Mouse (Mus musculus) regulatory T cell (primary cell): ENCODE results near the gene Mapk8ip1.

Experiments
- in situ Hi-C: fragments of 300-600 bp; cut with MboI, MseI; formaldehyde crosslinking; loops from one replicate; pipeline ENCODE4 v1.15.1; 2025; ENCODE audit warnings: high pct_unique_total_duplicates

The Mapk8ip1 gene

DNA sequence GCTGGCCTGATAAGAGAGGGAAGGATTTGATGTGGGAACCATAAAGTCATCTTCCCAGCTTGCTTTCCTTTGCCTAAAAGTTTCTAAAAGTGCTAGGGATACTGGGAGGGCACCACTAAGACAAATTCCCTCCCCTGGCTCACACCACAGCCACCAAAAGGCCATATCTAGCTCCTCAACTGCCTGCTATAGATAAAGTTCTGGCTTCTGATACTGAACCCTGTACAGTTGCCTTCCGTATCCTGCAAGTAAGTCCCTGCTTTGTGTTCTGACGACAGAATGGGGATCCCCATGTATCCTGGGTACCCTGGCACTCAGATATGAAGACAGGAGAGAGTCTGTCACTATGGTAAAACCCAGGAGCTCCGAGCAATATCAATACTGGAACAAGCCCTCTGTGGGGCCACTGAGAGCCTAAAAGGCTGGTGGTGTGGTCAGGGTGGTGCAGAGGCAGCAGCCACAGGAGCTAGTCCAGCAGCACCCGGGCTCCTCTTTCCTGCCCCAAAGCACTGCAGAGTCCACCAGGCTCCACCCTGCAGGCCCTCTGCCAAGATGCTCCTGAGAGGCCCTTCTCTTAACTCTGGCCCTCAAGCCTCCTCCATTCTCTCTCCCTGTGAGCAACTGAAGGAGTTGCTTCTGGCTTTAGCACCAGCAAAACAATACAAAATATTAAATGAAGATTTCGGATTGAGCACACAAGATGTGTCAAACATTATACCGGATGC is 10.7 kb downstream of the Mapk8ip1 start:
- in situ Hi-C loops = no loop called here

DNA sequence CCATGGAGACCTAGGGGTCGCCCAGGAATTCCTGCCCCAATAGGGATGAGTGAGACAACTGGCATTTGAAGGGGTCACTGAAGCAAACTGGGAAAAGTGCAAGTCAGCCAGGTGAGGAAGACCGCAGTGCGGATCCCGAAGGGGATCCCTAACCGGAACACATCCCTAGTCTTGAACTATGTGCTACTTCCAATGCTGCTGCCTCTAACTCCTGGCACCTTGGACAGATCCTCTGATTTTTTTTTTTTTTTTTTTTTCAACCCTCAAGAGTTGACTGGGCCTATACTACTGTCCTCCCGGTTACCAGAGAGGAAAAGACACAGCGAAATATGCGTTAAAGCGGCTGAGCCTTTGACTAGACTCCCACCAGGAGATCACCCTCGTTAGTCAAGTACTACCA is 11.4 kb downstream of the Mapk8ip1 start:
- in situ Hi-C loops = no loop called here

DNA sequence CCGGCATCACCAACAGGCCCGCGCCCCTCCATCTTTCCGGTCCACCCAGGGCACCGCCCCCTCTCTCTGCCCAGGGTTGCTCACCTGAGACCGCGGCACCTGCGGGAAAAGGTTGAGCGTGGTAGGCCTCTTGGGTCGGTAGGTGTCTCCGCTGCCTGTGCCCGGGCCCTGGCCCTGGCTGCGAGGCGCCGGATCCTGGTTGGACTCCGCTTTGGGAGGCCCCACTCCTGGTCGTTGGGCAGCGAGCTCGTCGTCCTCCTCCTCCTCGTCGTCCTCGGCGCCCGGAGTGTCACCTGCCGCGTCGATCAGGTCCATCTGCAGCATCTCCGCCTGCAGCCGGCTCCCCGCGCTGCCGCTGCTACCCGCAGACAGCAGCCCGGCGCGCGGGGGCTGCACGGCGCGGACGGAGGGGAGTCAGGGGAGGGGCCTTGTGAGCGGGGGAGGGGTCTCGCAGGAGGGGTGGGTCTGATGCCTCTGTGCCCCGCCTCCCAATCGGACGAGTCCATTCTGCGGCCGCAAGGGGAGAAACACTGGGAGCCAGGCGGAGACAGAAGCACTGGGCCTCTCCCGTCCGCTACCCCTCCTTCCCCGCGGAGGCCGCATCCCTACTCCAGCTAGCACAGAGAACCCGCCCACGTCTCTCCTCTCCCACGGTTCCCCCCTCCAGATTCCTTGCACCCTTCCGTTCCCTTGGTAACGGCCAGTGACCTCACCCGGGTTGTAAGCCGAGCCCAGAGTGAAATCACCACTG is 12.0 kb downstream of the Mapk8ip1 start:
- in situ Hi-C loops = no loop called here

DNA sequence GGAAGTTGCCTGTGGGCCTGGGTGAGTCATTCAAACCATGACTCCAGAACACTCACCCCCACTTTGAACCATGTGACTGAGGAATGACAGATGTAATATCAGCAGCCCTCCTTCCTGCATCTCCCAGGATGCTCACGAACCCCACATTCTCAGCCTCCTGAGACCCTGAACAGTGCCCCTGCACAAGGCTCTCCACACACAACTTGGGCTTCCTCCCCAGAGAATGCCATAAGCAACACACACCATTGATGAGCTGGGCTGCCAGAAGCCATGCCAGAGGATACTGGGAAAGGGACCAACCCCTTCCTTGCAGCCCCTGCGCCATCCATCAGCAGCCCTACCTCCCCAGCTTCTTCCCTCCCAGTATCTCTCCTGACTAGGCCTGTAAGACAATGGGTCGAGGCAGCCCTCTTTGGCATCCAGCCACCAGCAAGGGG is 13.0 kb downstream of the Mapk8ip1 start:
- in situ Hi-C loops = no loop called here

DNA sequence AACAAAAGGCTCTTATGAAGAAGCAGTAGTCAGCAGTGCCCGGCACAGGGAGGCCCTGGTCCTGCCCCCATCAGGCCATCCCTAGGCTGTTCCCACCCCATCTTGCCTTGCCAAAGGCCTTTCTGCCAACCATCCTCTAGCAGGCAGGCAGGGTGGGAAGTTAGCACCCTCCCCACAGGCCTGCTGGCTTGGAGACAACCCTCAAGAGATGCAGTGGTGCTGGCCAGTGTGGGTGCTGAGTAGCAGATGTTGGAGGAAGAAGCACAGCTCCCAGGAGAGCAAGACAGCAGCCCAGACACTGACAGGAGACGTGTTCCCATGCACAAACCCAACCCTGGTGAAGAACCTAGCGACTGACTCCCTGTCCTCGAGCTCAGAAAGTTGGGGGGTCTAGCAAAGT is 13.4 kb downstream of the Mapk8ip1 start:
- in situ Hi-C loops = no loop called here

DNA sequence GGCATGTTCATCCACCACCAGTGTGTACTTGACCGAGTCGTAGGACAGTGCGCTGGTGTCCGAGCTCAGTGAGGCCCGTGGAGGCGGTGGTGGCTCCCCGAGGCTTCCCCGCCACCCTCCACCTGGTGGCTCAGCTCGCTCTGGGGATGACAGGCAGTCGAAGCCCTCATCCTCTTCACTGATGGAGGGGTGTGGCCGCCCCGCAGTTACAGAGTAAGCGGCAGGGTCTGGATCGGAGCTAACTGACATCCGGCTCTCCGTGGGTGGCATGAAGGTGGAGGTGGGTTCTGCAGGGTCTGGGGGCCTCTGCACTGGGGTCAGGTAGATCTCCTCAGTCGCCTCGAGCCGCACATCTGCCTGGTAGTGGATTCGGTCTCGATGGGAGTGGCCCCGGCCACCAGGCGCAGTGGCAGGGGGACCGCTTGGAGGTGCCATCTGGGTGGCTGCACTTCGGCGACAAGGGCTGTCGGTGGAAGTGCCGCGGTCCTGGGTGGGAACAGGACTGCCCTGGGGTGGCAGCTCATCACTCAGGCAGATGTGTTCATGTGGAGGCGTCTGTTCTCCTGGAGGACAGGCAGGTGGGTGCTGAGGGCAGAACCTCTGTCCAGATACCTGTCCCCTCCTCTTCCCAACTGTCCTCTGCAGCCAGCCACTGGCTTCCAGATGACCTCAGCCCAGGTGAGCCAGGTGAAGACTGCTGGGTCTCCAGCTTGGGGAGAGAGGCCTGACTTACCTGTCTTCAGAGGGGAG is 14.1 kb downstream of the Mapk8ip1 start:
- in situ Hi-C loops = no loop called here

DNA sequence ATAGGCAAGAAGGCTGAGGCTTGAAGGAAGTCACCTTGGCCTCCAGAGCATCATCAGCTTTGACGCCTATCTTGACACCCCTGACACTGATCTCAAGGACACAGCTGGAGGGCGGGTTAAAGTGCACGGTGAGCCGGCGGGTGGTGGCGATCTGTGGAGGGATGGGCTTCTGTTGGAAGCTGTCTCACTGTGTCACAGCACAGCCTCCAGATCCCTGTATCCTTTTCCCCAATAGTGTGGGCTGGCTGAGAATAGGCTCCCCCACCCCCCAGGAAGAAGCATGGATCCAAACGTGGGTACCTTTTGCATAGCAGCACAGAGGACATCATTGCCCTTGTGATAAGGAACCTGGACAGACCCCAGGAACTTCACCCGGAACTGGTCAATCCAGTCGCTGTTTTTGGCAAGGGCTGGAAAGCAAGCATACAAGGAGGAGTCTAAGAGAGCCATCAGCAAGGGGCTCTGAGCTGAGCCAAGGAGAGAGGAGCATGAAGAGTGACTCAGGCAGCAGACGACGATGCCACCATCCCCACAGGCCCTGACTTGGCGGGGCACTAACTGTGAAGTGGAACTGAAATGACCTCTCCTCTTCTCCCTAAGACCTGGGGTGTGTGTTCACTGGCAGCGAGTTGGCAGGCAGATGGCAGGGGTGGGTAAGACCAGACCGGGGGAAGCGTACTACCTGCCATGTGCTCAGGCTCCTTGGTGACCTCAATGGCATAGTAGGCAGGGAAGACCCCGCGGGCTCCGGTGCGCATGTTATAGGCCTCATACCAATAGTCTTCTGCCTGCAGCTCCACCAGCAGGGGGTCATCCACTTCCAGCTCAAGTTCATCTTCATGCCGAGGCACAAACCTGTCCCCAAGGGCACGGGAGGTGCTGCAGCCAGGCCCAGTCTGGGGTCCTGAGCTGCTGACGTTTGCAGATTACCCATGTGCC is 15.7 kb downstream of the Mapk8ip1 start:
- in situ Hi-C loops = no loop called here

DNA sequence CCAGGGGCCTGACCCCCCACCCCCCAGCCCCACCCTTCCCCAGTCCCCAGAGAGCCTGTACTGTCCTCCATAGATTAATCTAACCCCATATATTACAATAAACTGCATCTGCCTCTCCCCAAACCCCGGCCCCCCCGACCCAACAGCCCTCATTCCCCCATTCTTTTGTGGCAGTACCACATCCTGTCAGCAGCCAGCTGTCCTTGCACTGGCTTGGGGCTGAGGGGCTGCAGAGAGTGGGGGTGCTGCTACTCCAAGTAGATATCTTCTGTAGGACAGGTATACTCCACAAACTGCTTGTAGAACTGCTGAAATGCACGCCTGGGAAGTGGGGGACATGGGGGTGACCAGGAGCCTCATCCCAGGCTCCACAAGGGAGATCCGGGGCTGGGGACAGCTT is 17.0 kb downstream of the Mapk8ip1 start:
- in situ Hi-C loops = no loop called here

DNA sequence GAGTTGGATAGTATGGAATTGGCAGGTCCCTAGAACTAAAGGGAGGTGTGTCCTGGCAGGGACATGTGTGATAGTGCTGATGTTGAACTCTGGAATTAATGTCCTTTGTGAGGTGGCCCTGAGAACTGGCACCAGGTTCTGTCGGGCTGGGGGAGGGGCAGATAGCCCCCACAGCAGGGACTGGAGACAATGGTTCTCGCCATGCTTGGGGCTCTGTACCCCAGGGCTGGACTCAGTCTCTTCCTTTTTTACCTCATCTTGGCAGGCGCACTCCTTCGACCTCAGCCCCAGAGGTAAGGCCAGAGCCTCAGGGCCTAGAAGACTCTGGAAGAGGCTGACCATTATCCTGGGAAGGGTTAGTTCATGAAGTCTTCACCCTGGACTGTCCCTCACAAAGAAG is 18.3 kb downstream of the Mapk8ip1 start:
- in situ Hi-C loops = no loop called here

DNA sequence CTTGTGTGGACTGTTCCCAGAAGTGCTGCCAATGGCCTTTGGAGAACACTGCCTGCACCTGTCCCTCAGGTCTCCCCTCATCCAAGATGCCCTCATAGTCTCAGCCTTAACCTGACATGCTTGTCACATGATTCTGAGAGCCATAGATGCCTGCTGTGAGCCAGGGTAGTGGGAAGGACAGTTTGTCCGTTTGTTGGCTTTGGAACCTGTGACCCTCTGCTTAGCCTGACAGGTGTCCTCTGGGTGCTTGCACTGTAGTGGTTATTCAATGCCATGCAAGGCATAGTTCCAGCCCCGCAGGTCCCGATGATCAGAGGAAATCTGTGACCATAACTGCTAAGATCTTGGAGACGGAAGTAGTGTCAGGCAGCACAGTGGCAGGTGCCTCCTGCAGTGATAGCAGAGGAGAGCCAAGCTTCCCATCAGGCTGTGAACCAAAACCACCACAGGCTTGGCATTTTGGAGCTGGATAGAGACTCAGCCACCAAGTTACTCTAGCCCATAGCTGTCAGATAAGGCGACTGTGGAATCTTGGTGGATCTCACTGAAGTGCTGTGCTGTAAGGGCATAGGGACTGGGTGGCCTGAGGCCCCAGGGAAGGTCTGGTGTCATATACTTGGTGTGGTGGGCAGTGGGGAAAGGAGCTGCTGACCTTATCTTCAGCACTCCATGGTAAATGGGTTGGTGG is 19.0 kb downstream of the Mapk8ip1 start, which contains the start of gene 1700029I15Rik:
TSS of gene 1700029I15Rik (plus strand) at position 638 of the 688 bp plus-strand sequence.
- in situ Hi-C loops = no loop called here

DNA sequence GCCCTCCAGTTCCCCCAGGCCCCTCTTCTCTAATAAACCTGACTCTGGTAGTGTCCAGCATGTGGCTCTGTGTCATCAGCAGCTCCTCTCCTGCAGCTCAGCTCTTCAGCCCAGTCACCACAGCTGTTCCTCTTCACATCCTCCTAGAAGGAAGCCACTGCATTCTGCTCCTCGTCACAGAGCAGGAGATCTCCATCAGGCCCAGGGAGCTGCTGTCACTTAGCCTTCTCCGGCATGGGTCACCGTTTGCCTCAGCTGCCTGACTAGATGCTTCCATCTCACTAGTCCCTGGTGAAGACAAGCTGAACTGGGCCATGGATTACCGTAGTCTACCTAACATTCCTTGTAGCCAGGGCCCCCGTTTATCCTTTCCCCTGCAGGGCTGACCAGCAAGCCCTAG is 19.9 kb downstream of the Mapk8ip1 start:
- in situ Hi-C loops = no loop called here

DNA sequence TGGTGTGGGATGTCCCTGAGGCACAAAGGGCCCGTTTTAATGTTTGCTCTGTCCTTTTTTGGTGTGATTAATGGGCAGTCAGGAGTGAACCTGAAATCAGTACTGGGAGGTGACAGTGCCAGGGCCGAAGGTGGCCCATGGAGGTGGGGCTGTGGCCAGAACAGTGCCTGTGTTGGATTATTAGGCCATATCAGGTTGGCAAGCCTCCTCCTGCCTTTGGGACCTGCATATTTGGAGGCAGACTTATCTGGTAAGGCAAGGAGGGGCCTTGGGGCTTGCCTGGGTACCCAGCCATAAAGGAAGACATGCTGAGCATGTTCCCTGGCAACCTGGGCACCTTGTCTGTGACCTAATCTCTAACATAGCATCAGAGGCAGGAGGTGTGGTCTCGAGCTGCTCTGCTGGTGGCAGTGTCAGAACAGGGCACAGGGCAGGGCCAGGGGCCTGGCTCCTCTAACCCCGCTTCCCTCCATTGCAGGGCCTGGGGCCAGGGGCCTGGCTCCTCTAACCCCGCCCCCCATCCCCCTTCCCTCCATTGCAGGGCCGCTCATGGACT is 20.5 kb downstream of the Mapk8ip1 start:
- in situ Hi-C loops = no loop called here

DNA sequence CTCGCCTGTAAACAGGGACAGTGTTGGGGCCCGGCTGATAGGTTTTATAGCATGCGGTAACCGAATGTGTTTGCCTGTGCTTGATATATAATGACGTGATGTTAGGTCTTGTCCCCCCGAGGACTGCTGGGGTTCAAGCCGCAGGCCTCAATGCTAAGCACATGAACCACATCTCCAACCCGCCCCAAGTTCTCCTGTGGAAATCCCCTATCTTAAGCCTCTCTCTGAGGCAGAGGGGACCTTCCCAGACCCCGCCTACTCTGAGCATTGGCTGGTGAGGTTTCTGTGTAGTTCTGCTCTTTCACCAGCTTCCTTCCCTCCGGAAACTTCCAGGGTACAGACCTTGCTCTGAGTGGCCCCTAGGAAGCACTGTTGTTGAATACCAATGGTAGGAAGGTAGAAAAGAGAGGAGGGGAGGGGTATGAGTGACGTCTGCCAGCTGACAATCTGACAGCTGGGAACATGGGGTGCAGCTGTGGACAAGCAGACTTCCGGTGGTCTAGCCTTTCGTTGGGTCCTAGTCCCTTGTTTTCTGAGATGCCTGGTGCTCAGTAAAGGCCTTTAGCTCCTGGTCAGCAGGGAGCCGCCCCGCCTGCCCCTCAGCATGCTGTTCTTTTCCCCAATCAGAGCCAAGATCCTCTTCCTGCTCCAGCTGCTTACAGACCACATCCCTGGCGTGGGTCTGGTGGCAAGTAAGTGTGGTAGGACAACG is 21.1 kb downstream of the Mapk8ip1 start:
- in situ Hi-C loops = loop anchor here (5.0 kb wide), 1 partner anchor 52 kb away; the partner anchor contains the start of gene Cry2

DNA sequence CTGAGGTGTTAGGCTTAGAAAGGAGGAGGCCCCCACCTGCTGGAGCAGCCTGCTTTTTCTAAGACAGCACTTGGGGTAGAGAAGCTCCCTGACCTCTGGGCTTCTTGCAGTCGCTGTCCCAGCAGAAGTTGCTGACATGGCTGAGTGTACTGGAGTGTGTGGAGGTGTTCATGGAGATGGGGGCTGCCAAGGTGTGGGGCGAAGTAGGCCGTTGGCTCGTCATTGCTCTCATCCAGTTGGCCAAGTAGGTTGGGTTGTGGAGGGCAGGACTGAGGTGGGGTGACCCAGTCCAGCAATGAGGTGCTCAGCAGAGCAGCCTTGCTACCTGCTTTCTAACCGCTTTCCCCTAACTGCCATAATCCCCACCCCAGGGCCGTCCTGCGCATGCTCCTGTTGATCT is 23.7 kb downstream of the Mapk8ip1 start:
- in situ Hi-C loops = loop anchor here (5.0 kb wide), 1 partner anchor 55 kb away; the partner anchor contains the start of gene Cry2

DNA sequence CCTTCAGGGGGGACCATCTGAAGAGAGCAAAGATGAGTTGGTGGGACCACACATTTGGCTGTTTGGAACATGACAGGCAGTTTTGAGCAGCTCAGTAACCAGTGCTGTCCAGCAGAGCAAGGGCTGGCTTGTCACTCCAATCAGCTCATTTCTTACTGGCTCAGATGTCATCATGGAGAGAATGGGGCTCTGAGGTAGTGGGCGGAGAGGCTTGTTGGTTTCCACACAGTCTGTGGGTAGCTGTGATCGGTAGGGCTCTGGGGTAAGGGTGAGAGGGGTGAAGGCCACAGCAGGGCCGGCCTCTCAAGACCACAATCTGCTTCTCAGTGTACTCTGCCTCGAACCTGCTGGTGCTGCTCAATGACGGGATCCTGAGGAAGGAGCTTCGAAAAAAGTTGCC is 24.8 kb downstream of the Mapk8ip1 start:
- in situ Hi-C loops = loop anchor here (5.0 kb wide), 1 partner anchor 56 kb away; the partner anchor contains the start of gene Cry2

DNA sequence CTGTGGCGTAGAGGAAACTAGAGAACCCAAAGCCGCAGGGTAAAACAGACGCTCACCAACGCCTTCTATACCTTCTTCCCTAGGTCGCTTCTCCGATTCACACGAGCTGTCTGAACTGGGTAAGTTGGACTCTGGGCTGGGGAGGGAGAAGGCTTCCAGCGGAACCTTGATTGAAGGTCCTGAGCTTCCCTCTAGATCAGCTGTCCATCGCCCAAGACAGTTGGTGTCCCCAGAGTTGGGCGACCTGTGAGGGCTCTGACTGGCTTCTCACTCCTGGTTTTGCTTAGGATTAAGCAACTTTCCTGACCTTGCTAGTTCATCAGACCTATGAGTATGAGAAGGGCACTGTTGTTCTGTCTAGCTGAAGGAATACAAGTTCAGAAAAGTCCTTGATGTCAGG is 25.3 kb downstream of the Mapk8ip1 start:
- in situ Hi-C loops = loop anchor here (5.0 kb wide), 1 partner anchor 57 kb away; the partner anchor contains the start of gene Cry2

DNA sequence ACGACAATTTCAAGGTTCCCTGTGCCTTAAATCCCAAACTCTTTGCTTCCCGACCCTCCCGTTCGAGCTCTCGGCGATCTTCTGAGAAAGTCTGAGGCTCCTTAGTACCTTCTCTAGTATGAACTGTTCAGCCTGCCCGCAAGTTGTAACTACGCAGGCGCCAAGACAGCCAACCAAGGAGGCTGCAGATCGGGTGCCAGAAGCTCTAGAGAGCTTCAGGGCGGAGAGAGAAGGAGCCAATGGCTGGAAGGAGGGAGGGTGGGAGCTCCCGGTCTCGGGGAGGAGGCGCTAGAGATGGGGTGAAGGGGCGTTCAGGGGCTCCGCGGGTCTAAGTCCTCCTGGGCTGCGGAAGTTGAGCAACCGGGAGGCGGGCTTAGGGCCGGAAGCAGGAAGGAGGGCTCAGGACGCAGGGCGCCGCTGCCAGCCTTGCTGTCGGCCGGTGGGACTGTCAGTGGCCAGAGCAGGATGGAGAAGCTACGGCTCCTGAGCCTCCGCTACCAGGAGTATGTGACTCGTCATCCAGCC is 25.9 kb downstream of the Mapk8ip1 start:
- in situ Hi-C loops = loop anchor here (5.0 kb wide), 1 partner anchor 57 kb away; the partner anchor contains the start of gene Cry2

DNA sequence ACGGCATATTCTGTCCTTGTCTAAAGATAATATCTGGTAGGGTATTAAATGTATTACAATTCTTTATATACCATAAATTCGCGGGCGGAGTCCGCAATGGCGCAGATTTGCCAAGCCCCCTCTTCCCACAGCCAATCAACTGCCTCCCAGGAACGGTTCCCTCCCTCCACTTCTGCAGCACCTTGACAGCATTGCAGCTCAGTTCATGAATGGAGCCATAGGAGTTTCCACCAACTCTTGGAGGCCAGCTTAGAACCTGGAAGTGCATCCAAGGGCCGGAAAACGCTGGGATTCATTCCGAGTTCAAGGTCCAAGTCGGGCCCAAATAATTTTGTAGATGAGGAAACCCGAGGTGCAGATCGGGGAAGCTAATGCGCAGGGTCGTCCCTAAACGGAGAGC is 26.5 kb downstream of the Mapk8ip1 start, which contains the start of the genes Pex16 and Large2:
TSS of gene Pex16 (plus strand) at position 163 of the 400 bp plus-strand sequence.
TSS of gene Large2 (minus strand) at position 356 of the 400 bp plus-strand sequence.
- in situ Hi-C loops = no loop called here

DNA sequence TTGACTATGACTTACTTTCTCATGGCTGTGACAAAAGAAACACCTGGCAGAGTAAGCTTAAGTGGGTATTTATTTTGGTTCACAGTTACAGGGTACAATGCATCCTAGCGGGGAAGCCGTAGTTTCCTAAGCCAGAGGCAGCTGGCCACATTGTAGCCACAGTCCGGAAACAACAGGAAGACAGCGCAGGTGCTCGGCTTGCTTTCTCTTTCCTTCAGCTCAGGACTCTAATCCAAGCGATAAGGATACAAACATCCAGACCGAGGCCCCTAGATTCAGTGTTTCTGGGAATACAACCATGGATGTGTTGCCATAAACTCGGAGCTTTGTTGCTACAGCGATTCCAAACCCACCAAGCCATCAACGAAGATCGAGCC is 27.6 kb downstream of the Mapk8ip1 start:
- in situ Hi-C loops = no loop called here
